ENCODE assay signal across 8 mouse cellular contexts in genomic region chr9:108104766-108105548, GRCm38 (mm10). TPM values are rescaled to one million over a fixed set of nuclear protein-coding genes. Genes with fewer than 3 reads are reported as not detected.
A peak's percentile ranks its signal among the peaks of the same experiment; 100 is the strongest.
DNase-seq lines count a peak whose midpoint lies in the region; ATAC-seq lines count a peak whose summit lies in the region.

No protein-coding gene starts in this region.

- peak; percentile 29; the same call in 1 of the 2 replicates for ATAC-seq in neural tube, embryonic 13.5 days (ENCODE audit: low read depth)

- H3K27me3 ChIP-seq in heart, embryonic 10.5 days (ENCODE audit: insufficient read depth, poor library complexity, severe bottlenecking), result peaks cover 34% of the 10 kb centered on the region
- H3K27me3 ChIP-seq in limb, embryonic 10.5 days (ENCODE audit: low read depth, poor library complexity, severe bottlenecking), result peaks cover 18% of the 10 kb centered on the region
- no peaks in the 10 kb centered on the region for H3K27me3 ChIP-seq in neural tube, embryonic 13.5 days

- DNase-seq in heart, embryonic 10.5 days (ENCODE audit: low spot score), result peak; percentile 88
- no peak for DNase-seq in heart, adult 8-10 months (ENCODE audit: low spot score)
- peak; percentile 25 to 37 for DNase-seq in B cell, adult 2 months
- DNase-seq in embryo, embryonic 10.5 days (ENCODE audit: low spot score), result peak; percentile 52
- peak; percentile 75 for DNase-seq in limb, embryonic 10.5 days (ENCODE audit: low spot score)
- DNase-seq in c-Kit-positive CD71-positive TER-119-positive erythroid progenitor cells, embryonic 14.5 days (ENCODE audit: low spot score), result no peak
- no peak for DNase-seq in T-cell, adult 2 months (ENCODE audit: low spot score)

- H3K9ac ChIP-seq in neural tube, embryonic 13.5 days, result peak overlapping the region; percentile 43

- H3K4me3 ChIP-seq in heart, embryonic 10.5 days, result peak overlapping the region; percentile 46
- peak overlapping the region; percentile 41 for H3K4me3 ChIP-seq in limb, embryonic 10.5 days
- H3K4me3 ChIP-seq in neural tube, embryonic 13.5 days, result no peak overlapping the region

- H3K4me2 ChIP-seq in neural tube, embryonic 13.5 days, result no peak overlapping the region

- 36% methylated on average over 31 of the region's 31 CpGs for WGBS in heart, embryonic 10.5 days
- 39% methylated on average over 31 of the region's 31 CpGs for WGBS in limb, embryonic 10.5 days
- WGBS in neural tube, embryonic 13.5 days, result 36% methylated on average over 31 of the region's 31 CpGs

- H3K4me1 ChIP-seq in heart, embryonic 10.5 days, result peaks cover 69% of the 10 kb centered on the region
- H3K4me1 ChIP-seq in limb, embryonic 10.5 days, result peaks cover 34% of the 10 kb centered on the region
- H3K4me1 ChIP-seq in neural tube, embryonic 13.5 days (replicated peaks), result peaks cover 17% of the 10 kb centered on the region

- H3K36me3 ChIP-seq in heart, embryonic 10.5 days, result peaks cover 13% of the 10 kb centered on the region
- H3K36me3 ChIP-seq in limb, embryonic 10.5 days, result 0 out of 2 replicates have a peak, but pooled peaks cover 6% of the 10 kb centered on the region
- peaks cover 86% of the 10 kb centered on the region for H3K36me3 ChIP-seq in neural tube, embryonic 13.5 days

- no peaks in the 10 kb centered on the region for H3K9me3 ChIP-seq in heart, embryonic 10.5 days
- no peaks in the 10 kb centered on the region for H3K9me3 ChIP-seq in limb, embryonic 10.5 days (replicated peaks)
- no peaks in the 10 kb centered on the region for H3K9me3 ChIP-seq in neural tube, embryonic 13.5 days

- peak overlapping the region; percentile 90 for H3K27ac ChIP-seq in heart, embryonic 10.5 days
- H3K27ac ChIP-seq in limb, embryonic 10.5 days, result peak overlapping the region; percentile 87
- peak overlapping the region; percentile 54; the same call in 1 of the 2 replicates for H3K27ac ChIP-seq in neural tube, embryonic 13.5 days (replicated peaks)

RNA-seq across cellular contexts. Expression of gene Apeh, which starts 10.6 kb away (rescaled TPM):
- 80.7 and 84.4 TPM in 2 replicates for polyA plus RNA-seq in heart, embryonic 10.5 days (2016; fragmentation: Nextera tagmentation; extraction: Ambion mirVana)
- 10 to 100 TPM; 38.5 to 49.0 (median 44.9) TPM for total RNA-seq in heart, adult 8-10 months (2022)
- polyA plus RNA-seq in limb, embryonic 10.5 days (2016; fragmentation: Nextera tagmentation; extraction: Ambion mirVana), result 70.8 and 76.2 TPM in 2 replicates
- polyA plus RNA-seq in neural tube, embryonic 13.5 days (2015; fragmentation: Nextera tagmentation; extraction: Ambion mirVana), result 48.6 and 64.1 TPM in 2 replicates

RNA-seq across cellular contexts. Expression of gene Rnf123, which starts 21.8 kb away (rescaled TPM):
- polyA plus RNA-seq in heart, embryonic 10.5 days (2016; fragmentation: Nextera tagmentation; extraction: Ambion mirVana), result 31.8 and 33.1 TPM in 2 replicates
- 100 to 1,000 TPM; 103 to 132 (median 110) TPM for total RNA-seq in heart, adult 8-10 months (2022)
- polyA plus RNA-seq in limb, embryonic 10.5 days (2016; fragmentation: Nextera tagmentation; extraction: Ambion mirVana), result 31.8 and 37.5 TPM in 2 replicates
- polyA plus RNA-seq in neural tube, embryonic 13.5 days (2015; fragmentation: Nextera tagmentation; extraction: Ambion mirVana), result 43.8 and 44.0 TPM in 2 replicates

RNA-seq across cellular contexts. Expression of gene Mst1, which starts 24.7 kb away (rescaled TPM):
- 1.6 TPM in 2 replicates for polyA plus RNA-seq in heart, embryonic 10.5 days (2016; fragmentation: Nextera tagmentation; extraction: Ambion mirVana)
- under 1 TPM in 1 of 4 experiments, not detected in 3; 0.14 TPM for total RNA-seq in heart, adult 8-10 months (2022)
- polyA plus RNA-seq in limb, embryonic 10.5 days (2016; fragmentation: Nextera tagmentation; extraction: Ambion mirVana), result 0.54 and 0.74 TPM in 2 replicates
- polyA plus RNA-seq in neural tube, embryonic 13.5 days (2015; fragmentation: Nextera tagmentation; extraction: Ambion mirVana), result 0.18 TPM in 1 of 2 replicates, not detected in the other

RNA-seq across cellular contexts. Expression of gene Amigo3, which starts 52.0 kb away (rescaled TPM):
- polyA plus RNA-seq in heart, embryonic 10.5 days (2016; fragmentation: Nextera tagmentation; extraction: Ambion mirVana), result 2.5 and 3.2 TPM in 2 replicates
- 1 to 10 TPM; 1.3 to 3.1 (median 1.6) TPM for total RNA-seq in heart, adult 8-10 months (2022)
- 1.9 and 3.5 TPM in 2 replicates for polyA plus RNA-seq in limb, embryonic 10.5 days (2016; fragmentation: Nextera tagmentation; extraction: Ambion mirVana)
- polyA plus RNA-seq in neural tube, embryonic 13.5 days (2015; fragmentation: Nextera tagmentation; extraction: Ambion mirVana), result 2.8 and 3.0 TPM in 2 replicates

RNA-seq across cellular contexts. Expression of gene Gmppb, which starts 55.9 kb away (rescaled TPM):
- 30.4 and 30.7 TPM in 2 replicates for polyA plus RNA-seq in heart, embryonic 10.5 days (2016; fragmentation: Nextera tagmentation; extraction: Ambion mirVana)
- 1 to 10 TPM; 7.3 to 9.6 (median 9.0) TPM for total RNA-seq in heart, adult 8-10 months (2022)
- polyA plus RNA-seq in limb, embryonic 10.5 days (2016; fragmentation: Nextera tagmentation; extraction: Ambion mirVana), result 25.2 and 26.4 TPM in 2 replicates
- 21.9 and 25.3 TPM in 2 replicates for polyA plus RNA-seq in neural tube, embryonic 13.5 days (2015; fragmentation: Nextera tagmentation; extraction: Ambion mirVana)

Comparison
In these comparisons a context has a peak if more than half of its experiments do, and no peak if none do; other contexts are left out.
1. DNase-seq: peak in heart, embryonic 10.5 days (single experiment), B cell, adult 2 months (2 of 2), embryo, embryonic 10.5 days (single experiment) and limb, embryonic 10.5 days (single experiment); none in heart, adult 8-10 months (single experiment), c-Kit-positive CD71-positive TER-119-positive erythroid progenitor cells, embryonic 14.5 days (single experiment) and T-cell, adult 2 months (single experiment).
2. Peak in every context shown above with its lines, with median percentiles within 50 percentile points of each other: H3K27ac ChIP-seq.